Mouse (Mus musculus): Measurements from ENCODE around the gene Csnk1g1. TPM values are rescaled to one million over a fixed set of nuclear protein-coding genes. Genes with fewer than 3 reads are reported as not detected.

The Csnk1g1 gene
- polyA plus RNA-seq, 1 experiment from 2014 or later, result 17.3 TPM

DNA sequence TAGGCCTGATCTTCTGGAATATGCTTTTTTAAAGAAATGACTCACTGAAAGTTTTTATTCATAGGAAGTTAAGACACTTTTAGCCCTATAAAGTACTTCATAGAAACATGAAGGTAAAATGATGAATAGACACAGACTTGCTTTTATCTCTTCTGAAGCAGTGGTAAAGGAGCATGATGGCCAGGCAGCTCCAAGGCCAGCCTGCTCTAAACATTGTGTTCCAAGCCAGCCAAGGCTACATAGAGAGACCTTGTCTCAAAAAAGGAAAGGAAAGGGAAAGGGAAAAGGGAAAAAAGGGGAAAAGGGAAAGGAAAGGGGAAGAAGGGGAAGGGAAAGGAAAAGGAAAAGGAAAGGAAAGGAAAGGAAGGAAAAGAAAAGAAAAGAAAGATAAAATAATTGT, 111.9 kb downstream of the Csnk1g1 start:
- Histone ChIP-seq H3K27me3 (ENCODE audit: control insufficient read depth, insufficient read depth, low read length) (no peaks in the 10 kb centered on the region), H3K4me3 (ENCODE audit: low read depth, low read length) (no peak overlapping the region), H3K4me2 (no peak overlapping the region), H3K36me3 (ENCODE audit: control insufficient read depth, insufficient read depth, low read length) (peaks cover 2% of the 10 kb centered on the region), H3K27ac (ENCODE audit: low read depth, low read length) (no peak overlapping the region), H3K9me3 (replicated peaks; ENCODE audit: control insufficient read depth, low read length) (no peaks in the 10 kb centered on the region), H3K4me1 (ENCODE audit: control insufficient read depth, insufficient read depth, low read length) (no peaks in the 10 kb centered on the region), H3K9ac (ENCODE audit: low read depth, low read length) (no peak overlapping the region)
- ATAC-seq (replicated peaks; ENCODE audit: insufficient number of reproducible peaks, low FRiP score, low TSS enrichment), result no peak

DNA sequence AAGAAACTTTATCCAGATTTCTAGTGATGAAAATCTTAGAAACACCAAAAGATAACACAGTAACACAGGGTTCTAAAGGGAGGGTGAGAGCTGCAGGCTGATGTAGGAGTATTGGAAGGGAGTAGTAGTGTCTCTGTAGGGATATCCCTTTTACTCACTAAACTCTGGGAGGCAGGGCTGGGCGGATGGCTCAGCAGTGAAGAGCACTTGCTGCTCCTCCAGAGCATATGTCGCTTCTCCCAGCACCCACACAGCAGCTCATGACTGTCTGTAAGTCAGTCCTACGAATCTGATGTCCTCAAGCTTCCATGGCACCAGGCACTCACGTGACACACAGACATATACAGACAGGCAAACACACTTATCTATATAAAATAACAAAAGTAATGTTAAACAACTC, 129.4 kb downstream of the Csnk1g1 start:
- H3K27me3 ChIP-seq (ENCODE audit: control insufficient read depth, insufficient read depth, low read length), result no peaks in the 10 kb centered on the region
- 83% methylated on average over 4 of the region's 4 CpGs for WGBS (ENCODE audit: insufficient replicate concordance)
- H3K9ac ChIP-seq (ENCODE audit: low read depth, low read length), result no peak overlapping the region
- no peak overlapping the region for H3K4me3 ChIP-seq (ENCODE audit: low read depth, low read length)
- ATAC-seq (replicated peaks; ENCODE audit: insufficient number of reproducible peaks, low FRiP score, low TSS enrichment), result no peak
- H3K4me2 ChIP-seq, result no peak overlapping the region
- H3K4me1 ChIP-seq (ENCODE audit: control insufficient read depth, insufficient read depth, low read length), result no peaks in the 10 kb centered on the region
- no peaks in the 10 kb centered on the region for H3K9me3 ChIP-seq (replicated peaks; ENCODE audit: control insufficient read depth, low read length)
- peaks cover 12% of the 10 kb centered on the region; the same call in 1 of the 2 replicates for H3K36me3 ChIP-seq (ENCODE audit: control insufficient read depth, insufficient read depth, low read length)
- no peak overlapping the region for H3K27ac ChIP-seq (ENCODE audit: low read depth, low read length)

DNA sequence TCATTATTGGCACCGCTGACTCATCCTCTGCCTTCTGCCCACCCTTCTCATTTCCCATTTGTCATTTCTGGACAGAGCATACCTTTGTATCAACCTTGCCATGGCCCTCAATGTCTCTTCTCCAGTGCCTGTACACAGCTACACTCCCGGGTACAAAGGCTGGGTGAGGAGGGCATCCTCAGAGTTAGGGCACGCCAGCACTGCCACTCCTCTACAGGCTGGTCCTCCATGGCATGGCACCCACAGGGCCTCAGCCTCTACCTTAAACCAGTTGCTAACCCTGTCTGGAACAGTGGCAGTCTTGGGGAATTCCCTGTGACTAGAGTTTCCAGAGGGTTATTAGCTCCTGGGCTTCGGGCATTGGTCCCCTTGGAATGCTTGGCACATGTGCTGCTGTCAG, 129.9 kb downstream of the Csnk1g1 start:
- peaks cover 12% of the 10 kb centered on the region; the same call in 1 of the 2 replicates for H3K36me3 ChIP-seq (ENCODE audit: control insufficient read depth, insufficient read depth, low read length)
- no peak overlapping the region for H3K9ac ChIP-seq (ENCODE audit: low read depth, low read length)
- no peaks in the 10 kb centered on the region for H3K9me3 ChIP-seq (replicated peaks; ENCODE audit: control insufficient read depth, low read length)

DNA sequence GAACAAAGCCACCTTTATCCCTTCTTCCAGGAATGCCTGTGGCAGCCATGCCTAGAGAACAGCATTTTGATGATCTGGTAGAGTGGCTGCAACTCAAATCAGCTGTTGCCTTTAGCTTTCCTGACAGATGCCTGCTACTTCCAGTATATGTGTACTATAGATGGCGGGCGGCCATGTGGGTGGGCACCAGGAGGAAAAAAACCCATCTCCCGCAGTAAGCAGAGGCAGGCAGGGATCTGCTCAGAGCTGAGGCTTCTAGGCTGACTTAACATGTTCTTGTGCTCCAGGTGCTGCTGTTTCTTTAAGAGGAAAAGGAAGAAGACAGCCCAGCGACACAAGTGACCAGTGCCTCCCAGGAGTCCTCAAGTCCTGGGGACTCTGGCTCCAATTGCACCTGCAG, 130.6 kb downstream of the Csnk1g1 start:
- no peak overlapping the region for H3K9ac ChIP-seq (ENCODE audit: low read depth, low read length)
- no peaks in the 10 kb centered on the region for H3K9me3 ChIP-seq (replicated peaks; ENCODE audit: control insufficient read depth, low read length)
- no peak overlapping the region for H3K4me3 ChIP-seq (ENCODE audit: low read depth, low read length)
- peaks cover 12% of the 10 kb centered on the region; the same call in 1 of the 2 replicates for H3K36me3 ChIP-seq (ENCODE audit: control insufficient read depth, insufficient read depth, low read length)
- no peak overlapping the region for H3K27ac ChIP-seq (ENCODE audit: low read depth, low read length)
- WGBS (ENCODE audit: insufficient replicate concordance), result 73% methylated on average over 4 of the region's 4 CpGs
- H3K4me1 ChIP-seq (ENCODE audit: control insufficient read depth, insufficient read depth, low read length), result no peaks in the 10 kb centered on the region
- H3K27me3 ChIP-seq (ENCODE audit: control insufficient read depth, insufficient read depth, low read length), result no peaks in the 10 kb centered on the region
- ATAC-seq (replicated peaks; ENCODE audit: insufficient number of reproducible peaks, low FRiP score, low TSS enrichment), result no peak
- H3K4me2 ChIP-seq, result no peak overlapping the region

More for the DNA sequence above, 129.9 kb downstream of the Csnk1g1 start:
- no peaks in the 10 kb centered on the region for H3K27me3 ChIP-seq (ENCODE audit: control insufficient read depth, insufficient read depth, low read length)
- no peak overlapping the region for H3K4me2 ChIP-seq
- ATAC-seq (replicated peaks; ENCODE audit: insufficient number of reproducible peaks, low FRiP score, low TSS enrichment), result no peak
- no peak overlapping the region for H3K27ac ChIP-seq (ENCODE audit: low read depth, low read length)
- H3K4me3 ChIP-seq (ENCODE audit: low read depth, low read length), result no peak overlapping the region
- H3K4me1 ChIP-seq (ENCODE audit: control insufficient read depth, insufficient read depth, low read length), result no peaks in the 10 kb centered on the region
- WGBS (ENCODE audit: insufficient replicate concordance), result 93% methylated on average over 4 of the region's 4 CpGs

DNA sequence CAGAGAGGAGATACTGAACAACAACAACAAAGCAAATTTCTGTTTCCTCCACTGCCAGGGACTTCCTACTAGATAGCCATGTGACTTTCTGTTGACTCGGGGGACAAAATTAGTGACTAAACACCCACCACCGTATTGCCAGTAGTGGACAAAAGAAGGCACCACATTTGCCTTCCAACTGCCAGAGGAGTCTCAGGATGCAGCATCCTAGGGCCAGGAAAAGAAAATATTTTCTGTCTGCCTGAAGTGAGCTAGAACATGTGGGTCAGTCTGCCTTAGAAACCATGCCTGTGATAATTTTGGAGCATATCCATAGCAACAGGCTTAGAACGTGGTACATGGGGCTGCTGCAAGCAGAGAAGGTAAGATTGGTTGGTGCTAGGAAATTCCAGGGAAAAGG, 132.1 kb downstream of the Csnk1g1 start:
- Histone ChIP-seq H3K4me1 (ENCODE audit: control insufficient read depth, insufficient read depth, low read length) (no peaks in the 10 kb centered on the region), H3K27me3 (ENCODE audit: control insufficient read depth, insufficient read depth, low read length) (no peaks in the 10 kb centered on the region), H3K4me3 (ENCODE audit: low read depth, low read length) (no peak overlapping the region), H3K27ac (ENCODE audit: low read depth, low read length) (no peak overlapping the region), H3K36me3 (ENCODE audit: control insufficient read depth, insufficient read depth, low read length) (peaks cover 12% of the 10 kb centered on the region; the same call in 1 of the 2 replicates), H3K9me3 (replicated peaks; ENCODE audit: control insufficient read depth, low read length) (no peaks in the 10 kb centered on the region), H3K4me2 (no peak overlapping the region), H3K9ac (ENCODE audit: low read depth, low read length) (no peak overlapping the region)
- WGBS (ENCODE audit: insufficient replicate concordance), result 66% methylated on average over 3 of the region's 3 CpGs
- ATAC-seq (replicated peaks; ENCODE audit: insufficient number of reproducible peaks, low FRiP score, low TSS enrichment), result no peak

DNA sequence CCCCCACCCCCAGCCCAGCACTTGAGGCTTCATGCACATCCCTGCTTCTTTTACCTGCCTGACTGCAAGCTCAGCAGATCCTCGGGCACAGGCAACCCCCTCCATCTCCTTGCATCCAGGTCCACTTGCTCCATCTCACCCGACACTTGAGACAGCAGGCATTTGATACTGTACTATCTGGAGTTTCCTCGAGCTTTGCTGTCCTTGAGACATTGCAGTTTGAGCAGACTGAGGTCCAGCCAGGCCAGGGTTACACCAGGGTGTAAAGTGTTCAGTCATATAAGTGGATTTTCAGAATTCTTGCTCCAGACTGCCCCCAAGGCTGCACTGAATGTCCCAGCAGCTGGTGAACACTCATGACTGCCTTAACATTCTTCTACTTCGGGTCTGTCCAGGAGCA, 133.6 kb downstream of the Csnk1g1 start:
- H3K4me2 ChIP-seq, result no peak overlapping the region
- 67% methylated on average over 4 of the region's 4 CpGs for WGBS (ENCODE audit: insufficient replicate concordance)
- H3K36me3 ChIP-seq (ENCODE audit: control insufficient read depth, insufficient read depth, low read length), result peaks cover 12% of the 10 kb centered on the region; the same call in 1 of the 2 replicates
- ATAC-seq (replicated peaks; ENCODE audit: insufficient number of reproducible peaks, low FRiP score, low TSS enrichment), result no peak
- H3K4me3 ChIP-seq (ENCODE audit: low read depth, low read length), result no peak overlapping the region
- H3K27me3 ChIP-seq (ENCODE audit: control insufficient read depth, insufficient read depth, low read length), result no peaks in the 10 kb centered on the region
- no peaks in the 10 kb centered on the region for H3K9me3 ChIP-seq (replicated peaks; ENCODE audit: control insufficient read depth, low read length)
- no peaks in the 10 kb centered on the region for H3K4me1 ChIP-seq (ENCODE audit: control insufficient read depth, insufficient read depth, low read length)
- no peak overlapping the region for H3K9ac ChIP-seq (ENCODE audit: low read depth, low read length)
- no peak overlapping the region for H3K27ac ChIP-seq (ENCODE audit: low read depth, low read length)

DNA sequence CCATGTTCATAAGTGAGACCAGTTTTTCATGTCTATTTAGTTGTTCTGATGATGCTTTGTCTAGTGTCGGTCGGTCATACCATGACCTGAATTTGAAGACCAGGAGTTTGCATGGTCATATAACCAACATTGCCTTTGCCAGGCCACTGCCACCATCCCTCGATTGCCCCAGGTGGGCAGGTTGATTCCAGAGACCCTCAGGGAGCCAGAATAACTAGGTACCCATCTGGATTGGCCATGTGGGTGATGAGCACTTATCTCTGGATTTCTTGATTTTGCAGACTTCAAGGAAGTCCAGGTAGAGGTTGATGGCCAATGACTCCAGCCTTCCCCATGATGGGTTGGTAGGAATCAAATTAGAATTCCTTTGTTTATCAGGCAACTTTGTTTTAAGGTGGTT, 134.5 kb downstream of the Csnk1g1 start:
- WGBS (ENCODE audit: insufficient replicate concordance), result 88% methylated on average over 3 of the region's 3 CpGs
- H3K4me2 ChIP-seq, result no peak overlapping the region
- H3K4me1 ChIP-seq (ENCODE audit: control insufficient read depth, insufficient read depth, low read length), result no peaks in the 10 kb centered on the region
- no peaks in the 10 kb centered on the region for H3K27me3 ChIP-seq (ENCODE audit: control insufficient read depth, insufficient read depth, low read length)
- H3K9me3 ChIP-seq (replicated peaks; ENCODE audit: control insufficient read depth, low read length), result no peaks in the 10 kb centered on the region
- ATAC-seq (replicated peaks; ENCODE audit: insufficient number of reproducible peaks, low FRiP score, low TSS enrichment), result no peak
- no peak overlapping the region for H3K9ac ChIP-seq (ENCODE audit: low read depth, low read length)
- no peak overlapping the region for H3K27ac ChIP-seq (ENCODE audit: low read depth, low read length)
- peaks cover 10% of the 10 kb centered on the region; the same call in 1 of the 2 replicates for H3K36me3 ChIP-seq (ENCODE audit: control insufficient read depth, insufficient read depth, low read length)
- H3K4me3 ChIP-seq (ENCODE audit: low read depth, low read length), result no peak overlapping the region

DNA sequence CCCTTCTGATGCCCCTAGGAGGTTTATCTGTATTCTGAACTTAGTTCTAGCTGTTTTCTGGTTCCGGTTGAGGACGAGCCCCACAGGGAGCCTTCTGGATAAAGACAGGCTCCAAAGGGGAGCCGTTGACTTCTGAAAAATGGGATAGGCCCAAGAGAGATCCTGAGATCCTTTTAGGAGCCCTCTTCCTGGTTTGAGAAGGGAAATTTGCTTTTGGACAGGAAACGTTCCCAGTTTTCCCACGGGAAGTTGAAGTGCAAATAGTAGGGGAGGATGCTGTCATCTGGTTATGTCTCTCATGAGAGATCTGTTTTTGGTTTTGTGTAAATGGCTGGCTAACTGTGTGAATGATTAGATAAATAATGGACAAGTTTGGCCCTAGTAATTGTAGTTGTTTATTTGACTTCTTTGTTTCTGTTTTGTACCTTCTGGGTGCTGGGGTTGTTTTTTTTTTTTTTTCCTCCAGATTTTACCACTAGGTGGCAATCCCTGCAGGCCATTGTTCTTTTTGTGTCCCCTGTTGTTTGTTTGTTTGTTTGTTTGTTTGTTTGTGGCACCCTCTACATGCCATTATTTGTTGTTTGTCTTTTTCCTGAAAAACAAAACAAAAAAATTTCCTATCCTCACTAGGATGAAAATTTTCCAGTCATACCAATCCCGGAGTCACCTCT, 141.3 kb downstream of the Csnk1g1 start:
- Histone ChIP-seq H3K4me2 (no peak overlapping the region), H3K4me1 (ENCODE audit: control insufficient read depth, insufficient read depth, low read length) (no peaks in the 10 kb centered on the region), H3K9ac (ENCODE audit: low read depth, low read length) (no peak overlapping the region), H3K36me3 (ENCODE audit: control insufficient read depth, insufficient read depth, low read length) (no peaks in the 10 kb centered on the region), H3K9me3 (replicated peaks; ENCODE audit: control insufficient read depth, low read length) (no peaks in the 10 kb centered on the region), H3K4me3 (ENCODE audit: low read depth, low read length) (no peak overlapping the region), H3K27ac (ENCODE audit: low read depth, low read length) (no peak overlapping the region), H3K27me3 (ENCODE audit: control insufficient read depth, insufficient read depth, low read length) (no peaks in the 10 kb centered on the region)
- WGBS (ENCODE audit: insufficient replicate concordance), result 58% methylated on average over 6 of the region's 6 CpGs
- no peak for ATAC-seq (replicated peaks; ENCODE audit: insufficient number of reproducible peaks, low FRiP score, low TSS enrichment)

DNA sequence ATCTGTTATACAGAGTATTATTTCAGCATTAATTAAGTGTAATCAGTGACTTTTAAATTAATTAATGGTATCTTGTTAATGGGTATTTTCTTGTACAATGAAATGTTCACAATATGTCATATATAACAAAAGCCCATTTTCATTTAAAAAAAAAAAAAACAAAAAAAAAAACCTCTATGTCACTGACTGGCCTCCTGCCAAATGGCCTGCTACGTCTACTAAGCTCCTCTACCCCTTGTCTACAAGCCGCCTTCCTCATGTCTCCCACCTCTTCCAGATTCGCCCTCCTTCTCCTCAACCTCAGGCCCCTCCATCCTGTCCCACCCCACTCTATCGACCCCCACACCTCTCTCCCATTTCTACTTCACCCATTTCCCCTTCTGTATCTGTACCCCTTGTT, 142.8 kb downstream of the Csnk1g1 start:
- no peak for ATAC-seq (replicated peaks; ENCODE audit: insufficient number of reproducible peaks, low FRiP score, low TSS enrichment)
- no peak overlapping the region for H3K4me2 ChIP-seq
- no peak overlapping the region for H3K4me3 ChIP-seq (ENCODE audit: low read depth, low read length)
- no peak overlapping the region for H3K27ac ChIP-seq (ENCODE audit: low read depth, low read length)
- no peaks in the 10 kb centered on the region for H3K4me1 ChIP-seq (ENCODE audit: control insufficient read depth, insufficient read depth, low read length)
- H3K9me3 ChIP-seq (replicated peaks; ENCODE audit: control insufficient read depth, low read length), result no peaks in the 10 kb centered on the region
- H3K27me3 ChIP-seq (ENCODE audit: control insufficient read depth, insufficient read depth, low read length), result no peaks in the 10 kb centered on the region
- no peak overlapping the region for H3K9ac ChIP-seq (ENCODE audit: low read depth, low read length)
- 58% methylated on average over 4 of the region's 4 CpGs for WGBS (ENCODE audit: insufficient replicate concordance)
- H3K36me3 ChIP-seq (ENCODE audit: control insufficient read depth, insufficient read depth, low read length), result no peaks in the 10 kb centered on the region
